ENCODE assay signal across 25 mouse cellular contexts in genomic region chr15:80249672-80250071, GRCm38 (mm10). TPM values are rescaled to one million over a fixed set of nuclear protein-coding genes. Genes with fewer than 3 reads are reported as not detected.
A peak's percentile ranks its signal among the peaks of the same experiment; 100 is the strongest.
DNase-seq lines count a peak whose midpoint lies in the region; ATAC-seq and TF ChIP-seq lines count a peak whose summit lies in the region.
"Had no signal": no experiment of that assay in that cellular context is flagged by ENCODE, and none has a peak within 500 bp of the region (broad histone marks: within the 10 kb centered on the region; RNA-seq: fewer than 3 reads in every experiment).

No protein-coding gene starts in this region.

- peaks cover 70% of the 10 kb centered on the region for H3K36me3 ChIP-seq in heart, embryonic 10.5 days
- H3K36me3 ChIP-seq in intestine, embryonic 16.5 days (ENCODE audit: control insufficient read depth, insufficient read depth, low read length): peaks cover 24% of the 10 kb centered on the region
- H3K36me3 ChIP-seq in intestine, embryonic 15.5 days: peaks cover 45% of the 10 kb centered on the region
- H3K36me3 ChIP-seq in liver, embryonic 12.5 days: peaks cover 84% of the 10 kb centered on the region
- peaks cover 50% of the 10 kb centered on the region for H3K36me3 ChIP-seq in small intestine, adult 2 months (ENCODE audit: control insufficient read depth, insufficient read depth, low read length)
- peaks cover 67% of the 10 kb centered on the region for H3K36me3 ChIP-seq in kidney, embryonic 14.5 days (ENCODE audit: control insufficient read depth, insufficient read depth, low read length)

- 93% methylated on average over 10 of the region's 10 CpGs for WGBS in heart, embryonic 10.5 days
- 91% methylated on average over 10 of the region's 10 CpGs for WGBS in intestine, embryonic 16.5 days
- WGBS in intestine, embryonic 15.5 days: 91% methylated on average over 10 of the region's 10 CpGs
- WGBS in liver, embryonic 12.5 days (ENCODE audit: insufficient replicate concordance): 87% methylated on average over 10 of the region's 10 CpGs
- 80% methylated on average over 10 of the region's 10 CpGs for whole genome bisulfite sequencing in small intestine, adult 2 months
- WGBS in kidney, embryonic 14.5 days: 95% methylated on average over 10 of the region's 10 CpGs

- no peak overlapping the region for H3K9ac ChIP-seq in intestine, embryonic 16.5 days (ENCODE audit: low read depth, low read length)
- no peak overlapping the region for H3K9ac ChIP-seq in intestine, embryonic 15.5 days
- peak overlapping the region; percentile 66 for H3K9ac ChIP-seq in liver, embryonic 12.5 days
- no peak overlapping the region for H3K9ac ChIP-seq in kidney, embryonic 14.5 days (ENCODE audit: low read depth, low read length)
- H3K9ac ChIP-seq: embryonic facial prominence, embryonic 15.5 days; hindbrain, embryonic 14.5 days; limb, embryonic 12.5 days; lung, embryonic 15.5 days had no signal

- no peaks in the 10 kb centered on the region for H3K27me3 ChIP-seq in heart, embryonic 10.5 days (ENCODE audit: insufficient read depth, poor library complexity, severe bottlenecking)
- H3K27me3 ChIP-seq in intestine, embryonic 16.5 days (replicated peaks; ENCODE audit: control insufficient read depth, insufficient read depth, low read length): no peaks in the 10 kb centered on the region
- no peaks in the 10 kb centered on the region for H3K27me3 ChIP-seq in intestine, embryonic 15.5 days (replicated peaks)
- no peaks in the 10 kb centered on the region for H3K27me3 ChIP-seq in liver, embryonic 12.5 days (replicated peaks)
- no peaks in the 10 kb centered on the region for H3K27me3 ChIP-seq in small intestine, adult 2 months (ENCODE audit: control insufficient read depth, insufficient read depth, low read length)
- H3K27me3 ChIP-seq in kidney, embryonic 14.5 days (ENCODE audit: control insufficient read depth, insufficient read depth, low read length): no peaks in the 10 kb centered on the region
- H3K27me3 ChIP-seq: embryonic facial prominence, embryonic 15.5 days; limb, embryonic 12.5 days; lung, embryonic 15.5 days had no signal

- peak; percentile 62 for DNase-seq in heart, embryonic 10.5 days (ENCODE audit: low spot score)
- DNase-seq in heart, adult 18-20 months: no peak
- DNase-seq: adrenal gland, adult 8-10 months; B cell, adult 2 months; cerebellum, adult 18-20 months; cerebellum, postnatal 36 days; lung, postnatal 4 days had no signal

- no peak overlapping the region for H3K4me3 ChIP-seq in heart, embryonic 10.5 days
- no peak overlapping the region for H3K4me3 ChIP-seq in intestine, embryonic 16.5 days (ENCODE audit: low read length)
- H3K4me3 ChIP-seq in intestine, embryonic 15.5 days (replicated peaks): no peak overlapping the region
- no peak overlapping the region for H3K4me3 ChIP-seq in liver, embryonic 12.5 days
- H3K4me3 ChIP-seq in small intestine, adult 2 months (ENCODE audit: low read depth, low read length): no peak overlapping the region
- no peak overlapping the region for H3K4me3 ChIP-seq in kidney, embryonic 14.5 days (ENCODE audit: low read length)
- H3K4me3 ChIP-seq: embryonic facial prominence, embryonic 15.5 days; limb, embryonic 12.5 days; lung, embryonic 15.5 days had no signal

- no peak for TF ChIP-seq CTCF in small intestine, adult 2 months (IDR thresholded peaks at IDR 0.05; ENCODE audit: extremely low read depth, insufficient read length, insufficient replicate concordance, low read depth, low read length)

- H3K27ac ChIP-seq in heart, embryonic 10.5 days: peak overlapping the region; percentile 81; the same call in 1 of the 2 replicates
- peak overlapping the region; percentile 76; the same call in 1 of the 2 replicates for H3K27ac ChIP-seq in intestine, embryonic 16.5 days (ENCODE audit: low read length)
- no peak overlapping the region for H3K27ac ChIP-seq in intestine, embryonic 15.5 days
- peak overlapping the region; percentile 97 for H3K27ac ChIP-seq in liver, embryonic 12.5 days
- H3K27ac ChIP-seq in small intestine, adult 2 months (ENCODE audit: insufficient read depth, low read depth, low read length): peak overlapping the region; percentile 94
- no peak overlapping the region for H3K27ac ChIP-seq in kidney, embryonic 14.5 days (ENCODE audit: low read depth, low read length)
- H3K27ac ChIP-seq: embryonic facial prominence, embryonic 15.5 days; hindbrain, embryonic 14.5 days; limb, embryonic 12.5 days; lung, embryonic 15.5 days had no signal

- no peaks in the 10 kb centered on the region for H3K9me3 ChIP-seq in heart, embryonic 10.5 days
- no peaks in the 10 kb centered on the region for H3K9me3 ChIP-seq in intestine, embryonic 16.5 days (ENCODE audit: control insufficient read depth, low read length)
- H3K9me3 ChIP-seq in intestine, embryonic 15.5 days: no peaks in the 10 kb centered on the region
- no peaks in the 10 kb centered on the region for H3K9me3 ChIP-seq in liver, embryonic 12.5 days (replicated peaks)
- no peaks in the 10 kb centered on the region for H3K9me3 ChIP-seq in kidney, embryonic 14.5 days (ENCODE audit: control insufficient read depth, low read length)
- H3K9me3 ChIP-seq: embryonic facial prominence, embryonic 15.5 days; limb, embryonic 12.5 days; lung, embryonic 15.5 days had no signal

- H3K4me1 ChIP-seq in heart, embryonic 10.5 days: peaks cover 45% of the 10 kb centered on the region
- peaks cover 27% of the 10 kb centered on the region for H3K4me1 ChIP-seq in intestine, embryonic 16.5 days (ENCODE audit: control insufficient read depth, insufficient read depth, low read length)
- H3K4me1 ChIP-seq in intestine, embryonic 15.5 days (replicated peaks): peaks cover 10% of the 10 kb centered on the region; the same call in 1 of the 2 replicates
- peaks cover 70% of the 10 kb centered on the region for H3K4me1 ChIP-seq in liver, embryonic 12.5 days
- H3K4me1 ChIP-seq in small intestine, adult 2 months (ENCODE audit: control insufficient read depth, insufficient read depth, insufficient read length, low read length): peaks cover 39% of the 10 kb centered on the region
- H3K4me1 ChIP-seq in kidney, embryonic 14.5 days (ENCODE audit: control insufficient read depth, insufficient read depth, low read length): peaks cover 7% of the 10 kb centered on the region; the same call in 1 of the 2 replicates

- ATAC-seq in intestine, embryonic 16.5 days: no peak
- ATAC-seq in intestine, embryonic 15.5 days: no peak
- ATAC-seq in liver, embryonic 12.5 days: no peak
- no peak for ATAC-seq in kidney, embryonic 14.5 days (ENCODE audit: low FRiP score, low TSS enrichment)

- no peak overlapping the region for H3K4me2 ChIP-seq in intestine, embryonic 16.5 days (ENCODE audit: low read depth, low read length)
- H3K4me2 ChIP-seq in intestine, embryonic 15.5 days (replicated peaks): no peak overlapping the region
- H3K4me2 ChIP-seq in liver, embryonic 12.5 days: peak overlapping the region; percentile 71
- H3K4me2 ChIP-seq in kidney, embryonic 14.5 days (replicated peaks; ENCODE audit: low read depth, low read length): no peak overlapping the region
- H3K4me2 ChIP-seq: embryonic facial prominence, embryonic 15.5 days; hindbrain, embryonic 14.5 days; limb, embryonic 12.5 days; lung, embryonic 15.5 days; midbrain, embryonic 11.5 days had no signal

- no peak for TF ChIP-seq POLR2A in small intestine, adult 2 months (IDR thresholded peaks at IDR 0.05; ENCODE audit: low read depth, low read length)

RNA-seq across cellular contexts. Expression of gene Atf4, which starts 5.3 kb away (rescaled TPM):
- 84.8 and 109 TPM in 2 replicates for polyA plus RNA-seq in heart, embryonic 10.5 days (2016; fragmentation: Nextera tagmentation; extraction: Ambion mirVana)
- 10 to 100 TPM; 89.9 to 95.5 TPM for total RNA-seq in heart, adult 18-20 months (2021)
- polyA plus RNA-seq in intestine, embryonic 16.5 days (2015; fragmentation: Nextera tagmentation; extraction: Ambion mirVana): 141 and 160 TPM in 2 replicates
- polyA plus RNA-seq in intestine, embryonic 15.5 days (2015; fragmentation: Nextera tagmentation; extraction: Ambion mirVana): 138 and 143 TPM in 2 replicates
- polyA plus RNA-seq in liver, embryonic 12.5 days (2016; fragmentation: Nextera tagmentation; extraction: Ambion mirVana): 141 and 145 TPM in 2 replicates
- polyA plus RNA-seq in small intestine, adult 2 months (2012; rRNA removed): 127 and 274 TPM in 2 replicates
- polyA plus RNA-seq in kidney, embryonic 14.5 days (2014; fragmentation: Nextera tagmentation; extraction: Ambion mirVana): 131 and 145 TPM in 2 replicates

RNA-seq across cellular contexts. Expression of gene AC140267.1, which starts 14.0 kb away (rescaled TPM):
- polyA plus RNA-seq in heart, embryonic 10.5 days (2016; fragmentation: Nextera tagmentation; extraction: Ambion mirVana): 3.5 TPM in 1 of 2 replicates, not detected in the other
- 10 to 100 TPM in 1 of 2 experiments, 1 to 10 TPM in 1; 9.9 to 15.3 TPM for total RNA-seq in heart, adult 18-20 months (2021)
- polyA plus RNA-seq in intestine, embryonic 16.5 days (2015; fragmentation: Nextera tagmentation; extraction: Ambion mirVana): 4.1 TPM in 1 of 2 replicates, not detected in the other
- polyA plus RNA-seq in intestine, embryonic 15.5 days (2015; fragmentation: Nextera tagmentation; extraction: Ambion mirVana): not detected in 2 replicates
- polyA plus RNA-seq in liver, embryonic 12.5 days (2016; fragmentation: Nextera tagmentation; extraction: Ambion mirVana): not detected in 2 replicates
- not detected in 2 replicates for polyA plus RNA-seq in small intestine, adult 2 months (2012; rRNA removed)
- not detected in 2 replicates for polyA plus RNA-seq in kidney, embryonic 14.5 days (2014; fragmentation: Nextera tagmentation; extraction: Ambion mirVana)
- total RNA-seq: monocyte, adult 5-6 weeks had no signal
- polyA plus RNA-seq: embryonic facial prominence, embryonic 15.5 days; forebrain, embryonic 11.5 days; frontal cortex, adult 2 months; hindbrain, embryonic 14.5 days; intestine, embryonic 14.5 days; large intestine, adult 2 months; lung, embryonic 15.5 days; midbrain, embryonic 11.5 days; neural tube, embryonic 11.5 days had no signal

RNA-seq across cellular contexts. Expression of gene Rps19bp1, which starts 14.4 kb away (rescaled TPM):
- polyA plus RNA-seq in heart, embryonic 10.5 days (2016; fragmentation: Nextera tagmentation; extraction: Ambion mirVana): 46.1 and 62.5 TPM in 2 replicates
- total RNA-seq in heart, adult 18-20 months (2021): 10 to 100 TPM; 17.0 to 17.4 TPM
- polyA plus RNA-seq in intestine, embryonic 16.5 days (2015; fragmentation: Nextera tagmentation; extraction: Ambion mirVana): 43.0 and 47.8 TPM in 2 replicates
- polyA plus RNA-seq in intestine, embryonic 15.5 days (2015; fragmentation: Nextera tagmentation; extraction: Ambion mirVana): 55.4 and 56.0 TPM in 2 replicates
- 46.8 and 47.0 TPM in 2 replicates for polyA plus RNA-seq in liver, embryonic 12.5 days (2016; fragmentation: Nextera tagmentation; extraction: Ambion mirVana)
- 19.1 and 19.3 TPM in 2 replicates for polyA plus RNA-seq in small intestine, adult 2 months (2012; rRNA removed)
- polyA plus RNA-seq in kidney, embryonic 14.5 days (2014; fragmentation: Nextera tagmentation; extraction: Ambion mirVana): 66.3 and 79.1 TPM in 2 replicates

RNA-seq across cellular contexts. Expression of gene Mief1, which starts 15.9 kb away (rescaled TPM):
- 31.0 and 39.2 TPM in 2 replicates for polyA plus RNA-seq in heart, embryonic 10.5 days (2016; fragmentation: Nextera tagmentation; extraction: Ambion mirVana)
- total RNA-seq in heart, adult 18-20 months (2021): 10 to 100 TPM; 29.6 to 31.5 TPM
- polyA plus RNA-seq in intestine, embryonic 16.5 days (2015; fragmentation: Nextera tagmentation; extraction: Ambion mirVana): 26.0 and 29.1 TPM in 2 replicates
- 29.7 and 33.1 TPM in 2 replicates for polyA plus RNA-seq in intestine, embryonic 15.5 days (2015; fragmentation: Nextera tagmentation; extraction: Ambion mirVana)
- polyA plus RNA-seq in liver, embryonic 12.5 days (2016; fragmentation: Nextera tagmentation; extraction: Ambion mirVana): 29.1 and 30.1 TPM in 2 replicates
- 9.4 and 16.7 TPM in 2 replicates for polyA plus RNA-seq in small intestine, adult 2 months (2012; rRNA removed)
- 20.4 and 37.0 TPM in 2 replicates for polyA plus RNA-seq in kidney, embryonic 14.5 days (2014; fragmentation: Nextera tagmentation; extraction: Ambion mirVana)

RNA-seq across cellular contexts. Expression of gene Cacna1i, which starts 37.4 kb away (rescaled TPM):
- 0.04 TPM in 1 of 2 replicates, not detected in the other for polyA plus RNA-seq in heart, embryonic 10.5 days (2016; fragmentation: Nextera tagmentation; extraction: Ambion mirVana)
- under 1 TPM in 1 of 2 experiments, not detected in 1; 0.18 TPM for total RNA-seq in heart, adult 18-20 months (2021)
- 0.05 TPM in 1 of 2 replicates, not detected in the other for polyA plus RNA-seq in intestine, embryonic 16.5 days (2015; fragmentation: Nextera tagmentation; extraction: Ambion mirVana)
- polyA plus RNA-seq in intestine, embryonic 15.5 days (2015; fragmentation: Nextera tagmentation; extraction: Ambion mirVana): not detected in 2 replicates
- 0.02 and 0.37 TPM in 2 replicates for polyA plus RNA-seq in liver, embryonic 12.5 days (2016; fragmentation: Nextera tagmentation; extraction: Ambion mirVana)
- polyA plus RNA-seq in small intestine, adult 2 months (2012; rRNA removed): 0.46 and 0.85 TPM in 2 replicates
- 0.09 TPM in 1 of 2 replicates, not detected in the other for polyA plus RNA-seq in kidney, embryonic 14.5 days (2014; fragmentation: Nextera tagmentation; extraction: Ambion mirVana)
- total RNA-seq: granulocyte monocyte progenitor cell, adult 5-6 weeks had no signal
- polyA plus RNA-seq: intestine, embryonic 14.5 days; kidney, embryonic 16.5 days; limb, embryonic 12.5 days; lung, embryonic 15.5 days had no signal

Comparison
In these comparisons a context has a peak if more than half of its experiments do, and no peak if none do; other contexts are left out.
1. H3K27ac ChIP-seq: peak in heart, embryonic 10.5 days (single experiment), intestine, embryonic 16.5 days (single experiment), liver, embryonic 12.5 days (single experiment) and small intestine, adult 2 months (single experiment); none in intestine, embryonic 15.5 days (single experiment) and kidney, embryonic 14.5 days (single experiment).